Mouse (Mus musculus) neutrophil, adult 5-6 weeks (primary cell): ENCODE measurements around the gene Cdyl2. TPM values are rescaled to one million over a fixed set of nuclear protein-coding genes. Genes with fewer than 3 reads are reported as not detected.
A peak's percentile ranks its signal among the peaks of the same experiment; 100 is the strongest.

ENCODE experiments used
- ATAC-seq: fragments of 151-379, 151-347 bp; 2 replicates; pipeline ENCODE4 v1.8.0; 2017; ENCODE audit warnings: mild to moderate bottlenecking, moderate TSS enrichment; ENCODE audit not compliant: insufficient number of reproducible peaks, poor library complexity, low FRiP score, severe bottlenecking; ENCODE audit errors: extremely low read depth
- total RNA-seq: library from RNA; stranded (forward); fragments of 200-1000 nt; gene quantifications from 2 replicates; pipeline ENCODE4 v1.2.3, GENCODE M21; 2017

Gene Cdyl2
- total RNA-seq, 1 experiment from 2014 or later = 9.0 TPM

DNA sequence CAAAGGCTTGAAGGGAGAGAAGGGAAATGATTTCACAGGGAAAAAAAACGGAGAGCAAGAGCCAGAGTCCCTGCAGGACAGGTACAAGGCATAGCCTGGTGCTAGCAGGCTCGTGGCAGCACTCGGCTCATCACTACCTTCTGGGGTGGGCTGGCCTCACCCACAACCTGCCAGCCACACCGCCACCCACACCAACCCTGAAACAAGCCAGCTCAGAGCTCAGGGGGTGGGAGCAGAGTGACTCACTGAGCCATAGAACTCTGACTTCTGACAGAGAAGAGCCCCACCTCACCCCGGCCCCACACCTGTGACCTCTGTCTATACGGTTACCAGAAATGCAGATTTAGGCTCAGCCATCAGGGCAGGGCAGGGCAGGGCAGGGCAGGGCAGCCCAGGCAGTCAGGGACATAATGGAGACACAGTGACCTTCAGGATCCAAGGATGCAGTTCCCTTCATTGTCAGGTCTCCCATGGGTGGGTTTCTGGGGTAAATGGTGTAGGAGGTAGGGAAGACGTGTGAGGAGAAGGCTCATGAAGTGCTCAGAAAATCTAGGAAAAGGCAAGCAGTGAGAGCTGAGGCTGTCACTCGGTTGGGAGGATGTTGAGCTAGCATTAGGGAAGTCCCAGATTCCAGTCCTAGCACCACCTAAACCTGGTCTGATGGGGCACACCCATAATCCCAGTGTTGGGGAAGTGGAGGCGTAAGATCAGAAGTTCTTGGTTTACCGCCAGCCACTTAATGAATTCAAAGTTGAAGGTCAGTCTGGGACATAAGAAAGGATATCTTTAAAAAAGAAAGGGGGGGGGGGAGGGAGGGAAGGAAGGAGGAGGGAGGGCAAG lies 58.6 kb downstream of the Cdyl2 start:
- ATAC-seq = 0 out of 2 replicates have a peak, but pooled peaks have one; percentile 30

DNA sequence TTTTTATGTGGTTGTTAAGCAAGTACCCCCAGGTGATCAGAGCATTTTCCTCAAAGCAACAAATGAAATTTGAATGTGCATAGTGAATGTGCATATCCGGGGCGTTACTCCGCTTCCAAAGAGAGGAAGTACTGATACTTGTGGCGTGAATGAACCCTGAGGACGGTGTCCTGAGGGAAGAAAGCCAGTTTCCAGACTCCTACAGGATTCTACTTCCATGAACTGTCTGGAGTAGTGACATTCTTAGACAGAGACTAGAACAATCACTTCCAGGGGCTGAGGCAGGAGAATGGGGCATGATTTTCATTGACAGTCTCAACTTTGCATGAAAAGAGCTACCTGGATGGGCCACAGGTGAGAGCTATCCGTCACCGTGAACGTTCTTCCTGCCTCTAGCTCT lies 59.3 kb downstream of the Cdyl2 start:
- no peak for ATAC-seq

DNA sequence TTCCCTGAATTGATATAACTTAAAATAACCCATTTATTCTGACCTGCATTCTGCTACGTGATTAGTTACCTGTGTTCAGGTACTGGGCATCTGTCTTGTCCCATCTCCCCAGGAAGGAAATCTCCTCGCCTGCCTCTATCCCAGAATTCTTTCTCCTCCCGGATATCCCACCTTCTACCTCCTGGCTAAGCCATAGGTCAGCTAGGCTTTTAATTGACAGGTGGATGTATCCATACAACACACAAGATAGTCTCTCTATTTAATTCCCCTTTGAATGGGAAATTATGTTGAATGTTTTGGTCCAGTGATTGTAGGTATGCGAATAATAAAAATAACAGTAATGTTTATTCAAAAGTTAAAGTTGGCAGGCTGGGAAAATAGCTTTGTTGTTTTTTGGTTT lies 59.7 kb downstream of the Cdyl2 start:
- ATAC-seq = no peak

DNA sequence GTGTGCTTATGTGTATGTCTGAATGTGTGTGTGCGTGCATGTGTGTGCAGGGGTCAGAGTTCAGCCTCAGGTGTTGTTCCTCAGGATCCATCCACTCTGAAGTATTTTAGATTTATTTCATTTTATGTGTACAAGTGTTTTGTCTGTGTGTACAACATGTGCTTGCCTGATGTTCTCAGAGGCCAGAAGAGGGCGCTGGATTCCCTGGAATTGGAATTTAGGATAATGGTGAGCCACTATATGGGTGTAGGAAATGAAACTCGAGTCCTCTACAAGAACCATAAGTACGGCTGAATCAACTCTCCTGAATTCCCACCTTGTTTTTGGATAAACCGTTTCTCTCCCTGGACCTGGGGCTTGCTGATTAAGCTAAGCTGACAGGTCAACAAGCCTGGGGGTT lies 61.2 kb downstream of the Cdyl2 start:
- ATAC-seq = no peak

DNA sequence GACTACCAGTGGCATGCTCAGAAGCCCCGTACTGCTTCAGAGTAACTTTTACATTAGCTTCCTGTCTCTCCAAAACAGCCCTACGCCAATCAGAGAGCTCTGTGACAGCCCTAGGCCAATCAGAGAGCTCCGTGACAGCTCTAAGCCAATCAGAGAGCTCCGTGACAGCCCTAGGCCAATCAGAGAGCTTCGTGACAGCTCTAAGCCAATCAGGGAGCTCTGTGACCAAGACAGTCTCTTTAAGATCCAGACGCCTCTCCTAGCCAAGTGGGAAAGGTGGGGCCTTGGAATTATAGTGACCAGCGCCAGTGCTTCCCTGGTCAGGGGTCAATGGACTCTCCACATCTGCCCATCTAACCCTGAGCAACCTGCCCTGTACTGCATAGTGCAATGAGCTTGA lies 62.2 kb downstream of the Cdyl2 start:
- ATAC-seq = no peak

DNA sequence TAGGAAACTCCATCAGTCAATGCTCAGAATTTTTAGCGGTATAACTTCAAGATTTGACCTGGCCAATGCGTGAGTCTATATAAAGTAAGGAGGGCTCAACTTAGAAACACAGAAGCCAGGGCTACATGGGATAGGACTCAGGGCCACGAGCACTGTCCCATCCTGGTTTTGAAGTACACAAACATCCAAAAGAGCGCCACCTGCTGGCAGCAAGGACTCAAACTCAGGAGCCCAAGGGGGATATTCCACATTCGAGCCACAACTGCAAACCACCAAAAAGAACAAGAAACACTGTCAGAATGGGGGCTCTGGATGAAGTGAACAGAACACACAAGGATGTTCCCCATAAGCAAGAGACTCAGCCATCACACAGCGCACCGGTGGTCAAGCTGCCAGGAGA lies 63.8 kb downstream of the Cdyl2 start:
- no peak for ATAC-seq

DNA sequence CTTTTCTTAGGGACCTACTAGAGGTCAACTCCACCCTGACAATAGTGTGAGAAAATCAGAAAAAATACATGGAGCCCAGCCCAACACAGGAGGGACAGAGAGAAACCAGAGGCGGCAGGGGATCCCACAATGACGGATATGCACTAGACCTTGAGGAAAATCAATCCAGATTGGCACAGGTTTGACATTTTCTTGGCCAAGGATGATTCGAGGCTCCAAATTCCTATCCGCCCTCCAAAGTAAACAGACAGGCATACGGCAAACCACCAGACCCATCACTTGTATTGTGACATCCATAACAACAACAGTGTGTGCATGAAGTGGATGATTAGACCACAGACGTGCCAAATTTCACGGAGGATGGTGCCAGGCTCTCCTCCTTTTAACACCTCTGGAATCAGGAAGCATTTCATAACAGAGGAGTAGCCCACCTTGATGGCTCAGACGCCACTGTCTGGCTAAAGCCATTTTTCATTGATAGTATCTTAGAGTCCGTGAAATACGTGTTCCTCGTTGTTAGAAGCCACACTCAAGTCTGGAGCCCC lies 65.9 kb downstream of the Cdyl2 start:
- no peak for ATAC-seq

DNA sequence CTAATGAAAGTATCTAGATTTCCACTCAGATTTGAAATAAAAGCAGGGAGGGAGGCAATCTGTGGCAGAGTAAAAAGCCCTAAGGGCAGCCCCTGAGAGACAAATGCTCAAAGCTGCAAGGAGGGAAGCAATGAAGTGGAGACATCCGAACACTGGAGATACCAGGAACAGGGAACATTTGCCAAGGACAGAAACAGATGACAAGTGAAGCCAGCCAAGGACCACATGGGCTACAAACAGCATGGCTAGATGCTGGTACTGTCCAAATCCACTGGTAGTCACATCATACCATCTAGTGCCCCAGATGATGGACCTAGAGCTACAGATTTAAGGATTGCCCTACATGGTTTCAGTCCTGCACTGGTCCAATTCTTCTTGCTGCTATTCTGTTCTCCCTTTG lies 71.3 kb downstream of the Cdyl2 start:
- no peak for ATAC-seq

DNA sequence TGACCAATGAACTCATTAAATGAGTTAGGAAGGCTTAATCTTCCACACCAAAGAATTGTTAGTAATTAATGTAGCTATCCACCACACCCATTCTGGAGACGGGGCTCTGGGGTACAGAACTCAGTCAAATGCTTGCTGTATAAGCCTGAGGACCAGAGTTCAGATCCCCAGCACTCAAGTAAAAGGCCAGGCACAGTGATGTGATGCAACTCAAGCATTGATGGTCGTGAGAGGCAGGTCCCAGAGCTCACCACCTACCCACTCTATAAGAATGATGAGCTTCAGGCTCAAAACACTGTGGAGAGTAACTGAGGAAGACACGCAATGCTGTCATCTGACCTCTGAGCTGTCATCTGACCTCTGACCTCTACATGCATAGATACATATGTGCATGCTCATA lies 76.0 kb downstream of the Cdyl2 start:
- no peak for ATAC-seq

DNA sequence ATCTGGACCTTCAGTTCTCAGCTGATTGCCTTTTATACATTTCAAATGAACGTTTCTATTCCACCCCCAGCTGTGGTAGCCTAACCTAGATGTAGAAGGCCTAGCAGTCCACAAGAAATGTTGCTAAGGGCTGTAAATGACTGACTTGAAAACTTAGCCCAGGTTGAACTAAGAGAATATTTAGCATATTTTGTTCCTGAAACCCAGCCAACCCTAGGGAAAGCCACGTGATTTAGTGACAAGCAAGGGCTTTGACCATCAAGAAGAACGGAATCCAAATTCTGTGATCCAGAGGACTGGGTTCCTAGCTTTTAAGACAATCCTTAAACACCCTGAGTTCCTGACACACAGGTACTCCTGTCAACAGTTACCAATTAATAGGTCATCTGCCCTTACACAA lies 77.9 kb downstream of the Cdyl2 start:
- ATAC-seq = no peak

DNA sequence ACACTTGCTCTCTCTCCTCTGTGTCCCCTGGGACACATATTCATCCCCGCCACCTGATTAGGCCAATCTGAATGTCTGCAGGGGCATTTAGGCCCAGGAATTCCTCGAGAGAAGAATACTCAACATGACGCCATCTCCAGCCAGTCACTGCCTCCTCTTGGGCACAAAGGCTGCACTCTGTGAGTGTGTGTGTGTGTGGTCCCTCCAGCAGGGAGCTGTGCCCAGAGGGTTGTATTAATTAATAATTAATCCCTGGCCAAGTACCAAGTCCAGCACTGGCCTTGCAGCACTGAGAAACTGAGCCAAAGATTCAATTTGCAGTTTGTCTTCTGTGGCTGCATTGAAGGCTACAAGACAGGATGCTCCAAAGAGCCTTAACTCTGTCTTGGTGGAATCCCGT lies 79.8 kb downstream of the Cdyl2 start:
- no peak for ATAC-seq

DNA sequence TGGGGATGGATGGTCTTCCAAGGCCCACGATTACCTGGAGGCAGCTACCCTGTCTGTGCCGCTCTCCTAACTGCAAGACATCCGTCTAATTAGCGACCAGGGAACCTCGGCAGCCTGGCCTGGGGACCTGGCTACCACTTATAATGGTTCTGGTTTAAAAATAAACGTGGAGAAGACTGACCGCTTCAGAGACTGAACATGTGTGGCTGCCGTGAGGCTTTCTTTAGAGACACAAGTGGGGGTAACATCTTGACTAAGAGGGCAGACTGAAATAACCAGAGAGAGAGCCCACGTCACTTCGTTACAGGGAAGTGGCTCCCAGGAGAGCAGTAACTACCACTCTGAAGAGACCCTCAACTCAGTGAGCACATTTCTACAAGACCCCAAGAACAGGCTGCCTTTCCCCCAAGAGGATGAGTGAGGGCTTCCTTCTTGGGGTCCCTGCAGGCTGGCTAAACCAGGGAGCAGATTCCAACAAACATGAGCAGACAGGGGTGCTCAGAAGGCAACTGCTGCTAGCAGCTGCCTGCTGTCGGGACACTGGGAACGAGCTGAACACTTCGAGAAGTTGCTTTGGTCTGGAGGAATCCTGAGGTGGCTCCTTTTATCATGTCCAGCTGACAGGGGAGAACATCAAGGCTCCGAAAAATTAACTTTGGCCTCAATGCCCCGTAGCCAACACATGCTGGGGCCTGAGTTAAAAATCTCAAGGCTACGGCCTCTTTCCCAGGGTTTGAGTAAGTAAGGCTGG lies 82.6 kb downstream of the Cdyl2 start:
- ATAC-seq = no peak

DNA sequence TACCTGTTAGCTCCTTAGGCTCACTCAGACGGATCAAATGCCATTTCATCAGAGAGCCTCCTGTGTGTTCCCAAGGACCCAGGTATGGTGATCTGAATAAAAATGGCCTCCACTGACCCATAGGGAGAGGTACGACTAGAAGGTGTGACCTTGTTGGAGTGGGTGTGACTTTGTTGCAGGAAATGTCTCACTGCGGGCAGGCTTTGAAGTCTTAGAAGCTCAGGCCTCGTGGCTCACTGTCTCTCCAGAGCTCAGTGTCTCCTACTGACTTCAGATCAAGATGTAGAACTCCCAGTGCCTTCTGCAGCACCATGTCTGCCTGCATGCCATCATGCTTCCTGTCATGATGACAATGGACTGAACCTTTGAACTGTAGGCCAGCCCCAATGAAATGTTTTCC lies 87.4 kb downstream of the Cdyl2 start:
- ATAC-seq = no peak

DNA sequence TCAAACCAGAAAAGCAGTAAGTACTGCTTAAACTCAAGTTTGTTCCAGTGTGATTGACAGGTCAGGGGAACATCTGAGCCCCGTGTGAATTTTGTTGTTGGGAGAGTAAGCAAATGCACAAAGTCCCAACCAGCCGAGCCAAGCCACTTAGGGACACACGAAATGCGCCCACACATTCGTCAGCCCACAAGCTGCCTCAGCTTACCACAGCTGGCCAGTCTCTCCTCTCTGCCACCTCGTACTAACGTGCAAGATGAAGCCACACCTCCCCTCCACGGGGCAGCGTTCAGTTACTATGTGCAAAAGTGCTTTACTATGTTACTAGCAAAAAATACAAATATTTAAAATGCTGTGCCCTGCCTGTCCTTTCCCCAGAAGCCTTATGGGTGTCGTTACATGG lies 91.9 kb downstream of the Cdyl2 start:
- no peak for ATAC-seq

DNA sequence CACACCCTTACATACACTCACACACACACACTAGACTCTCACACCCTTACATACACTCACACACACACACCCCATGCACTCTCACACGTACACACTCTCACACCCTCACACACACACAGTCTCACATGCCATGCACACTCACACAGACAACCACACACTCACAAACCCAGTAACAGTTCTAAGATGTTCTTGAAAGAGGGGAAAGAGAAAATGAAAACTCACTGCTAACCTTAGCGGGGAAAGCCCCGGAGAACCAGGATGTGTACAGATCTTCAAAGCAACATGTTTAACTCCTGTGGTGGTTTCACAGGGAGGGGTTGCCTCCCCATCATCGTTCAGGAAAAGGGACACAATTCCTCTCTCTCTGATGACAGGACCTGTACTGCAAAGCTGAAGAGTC lies 94.8 kb downstream of the Cdyl2 start:
- ATAC-seq = no peak

DNA sequence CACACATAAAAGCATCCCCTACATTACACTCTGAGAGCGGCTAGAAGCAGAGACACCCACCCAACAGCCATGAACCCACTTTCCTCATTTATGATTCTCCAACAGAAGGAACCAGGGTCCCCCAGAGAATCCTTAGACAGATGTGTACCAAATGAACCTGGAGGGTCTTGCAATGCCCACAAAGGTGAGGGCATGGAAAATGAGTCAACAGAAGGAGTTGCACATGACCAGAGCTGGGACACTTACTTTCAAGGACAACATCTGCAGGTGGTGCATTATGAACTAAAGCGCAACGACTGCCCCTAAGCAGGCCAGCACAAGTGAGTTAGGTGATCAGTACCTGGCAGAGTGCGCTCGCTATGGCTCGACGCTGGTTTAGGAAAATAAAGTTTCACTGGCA lies 95.6 kb downstream of the Cdyl2 start:
- ATAC-seq = no peak

DNA sequence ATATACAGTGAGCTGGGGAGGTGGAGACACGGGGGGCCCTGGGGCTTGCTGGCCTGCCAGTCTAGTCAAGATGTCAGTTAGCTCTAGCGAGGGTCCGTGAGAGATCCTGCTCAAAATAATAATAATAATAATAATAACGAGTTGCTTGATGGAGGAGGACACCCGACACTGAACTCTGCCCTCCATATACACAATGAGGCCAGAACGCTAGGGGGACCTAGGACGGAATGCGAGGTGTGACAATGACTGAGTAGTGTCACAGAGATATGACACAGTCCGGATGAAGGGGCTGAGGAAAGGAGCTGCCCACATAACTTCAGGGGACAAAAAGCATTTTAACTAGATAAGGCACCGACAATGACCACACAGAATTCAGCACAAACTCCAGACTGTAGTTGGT lies 96.4 kb downstream of the Cdyl2 start:
- no peak for ATAC-seq

DNA sequence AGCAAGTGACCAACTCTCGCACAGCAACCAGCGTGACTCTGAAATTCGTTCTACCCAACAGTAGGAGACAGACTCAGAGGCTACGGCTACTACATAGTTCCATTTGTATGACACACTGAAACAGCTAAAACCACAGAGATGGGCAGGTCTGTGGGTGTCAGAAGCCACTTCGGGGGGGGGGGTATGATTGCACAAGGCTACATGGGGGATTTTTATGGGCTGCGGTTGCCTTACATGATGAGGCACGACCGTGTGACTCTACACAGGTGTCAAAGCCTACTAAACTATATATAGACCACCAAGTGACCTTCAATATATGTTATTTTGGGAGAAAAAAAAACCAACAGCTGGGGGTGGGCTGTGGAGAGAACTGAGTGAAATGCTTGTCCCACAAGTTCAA lies 96.8 kb downstream of the Cdyl2 start:
- ATAC-seq = peak; percentile 67

DNA sequence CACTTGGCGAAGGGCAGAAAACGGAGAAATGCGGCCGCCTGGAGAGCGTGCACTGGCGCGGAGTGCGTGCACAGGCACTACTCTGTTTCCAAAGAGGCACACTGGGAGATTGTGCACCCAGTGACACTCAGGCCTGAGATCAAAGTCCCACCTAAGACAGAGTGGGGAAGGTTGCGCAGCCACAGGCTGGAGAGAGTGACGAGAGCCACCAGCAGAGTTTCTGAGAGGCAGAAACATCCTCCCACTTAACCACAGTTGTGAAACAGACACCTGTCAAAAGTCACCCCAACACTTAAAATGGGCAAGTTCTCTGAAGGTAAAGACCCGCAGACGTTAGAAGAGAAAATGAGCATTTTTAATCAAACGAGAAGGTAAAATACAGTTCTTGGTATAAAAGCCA lies 97.5 kb downstream of the Cdyl2 start:
- peak; percentile 27; the same call in 1 of the 2 replicates for ATAC-seq

DNA sequence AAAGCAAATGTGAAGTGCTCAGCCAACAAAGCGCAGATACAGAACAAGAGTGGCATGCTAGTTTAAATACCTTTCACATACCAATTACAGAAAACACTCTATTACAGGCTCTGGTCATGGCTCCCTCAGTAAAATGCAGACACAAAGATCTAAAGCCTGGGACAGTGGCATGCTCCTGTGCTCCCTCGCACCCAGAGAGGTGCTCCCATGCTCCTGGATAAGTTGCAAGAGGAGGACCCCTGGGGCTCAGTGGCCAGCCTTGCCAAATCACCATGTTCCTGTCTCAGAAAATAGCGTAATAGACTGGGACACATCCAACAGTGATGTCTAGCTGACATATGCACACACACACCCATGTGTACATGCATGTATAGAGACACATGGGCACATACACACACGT lies 98.4 kb downstream of the Cdyl2 start:
- no peak for ATAC-seq
